Mouse (Mus musculus) MEL (cell line): Measurements from ENCODE around the gene Gzma. TPM values are rescaled to one million over a fixed set of nuclear protein-coding genes. Genes with fewer than 3 reads are reported as not detected.

Experiments
- DNase-seq: peaks from one replicate; pipeline ENCODE4 v3.0.0; 2011; ENCODE audit warnings: low read depth, low spot score
- H3K27ac ChIP-seq: 2 replicates; pipeline ENCODE4 v1.5.1; 2012; ENCODE audit warnings: low read depth, mild to moderate bottlenecking, control low read depth, low read length, moderate library complexity; ENCODE audit not compliant: control insufficient read depth
- H3K27me3 ChIP-seq, 2 experiments: fragments of 150-350 bp in 1 of 2; sonication (generic) in 1 of 2; 2 replicates each; pipeline ENCODE4 v1.6.1; 2012; ENCODE audit warnings: low read length in 2 of 2, mild to moderate bottlenecking in 2 of 2, improper control_type of control experiment in 1 of 2, moderate library complexity in 1 of 2; ENCODE audit not compliant: insufficient read depth in 2 of 2, control insufficient read depth in 1 of 2
- H3K36me3 ChIP-seq, 2 experiments: 2 replicates each; pipeline ENCODE4 v1.6.1; 2012 to 2014; ENCODE audit warnings: low read length in 2 of 2, improper control_type of control experiment in 1 of 2, inconsistent platforms in 1 of 2, mild to moderate bottlenecking in 1 of 2; ENCODE audit not compliant: insufficient read depth in 2 of 2, control insufficient read depth in 1 of 2
- H3K4me1 ChIP-seq, 2 experiments: fragments of 150-350 bp in 1 of 2; sonication (generic) in 1 of 2; 2 replicates each; pipeline ENCODE4 v1.6.1; 2012; ENCODE audit warnings: low read length in 2 of 2, improper control_type of control experiment in 1 of 2, mild to moderate bottlenecking in 1 of 2; ENCODE audit not compliant: insufficient read depth in 2 of 2, control insufficient read depth in 1 of 2
- H3K4me3 ChIP-seq, 2 experiments: fragments of 150-350 bp in 1 of 2; sonication (generic) in 1 of 2; 2 replicates each; pipeline ENCODE4 v1.5.1; 2012; ENCODE audit warnings: low read depth in 2 of 2, low read length in 2 of 2, mild to moderate bottlenecking in 2 of 2, moderate library complexity in 2 of 2, control low read depth in 1 of 2, improper control_type of control experiment in 1 of 2; ENCODE audit not compliant: control insufficient read depth in 1 of 2, insufficient read depth in 1 of 2
- H3K79me2 ChIP-seq: 2 replicates; pipeline ENCODE4 v1.6.1; 2012; ENCODE audit warnings: mild to moderate bottlenecking, low read length, moderate library complexity; ENCODE audit not compliant: control insufficient read depth, poor library complexity, insufficient read depth
- H3K9ac ChIP-seq: 2 replicates; pipeline ENCODE4 v1.6.1; 2012; ENCODE audit warnings: low read depth, mild to moderate bottlenecking, control low read depth, low read length, moderate library complexity; ENCODE audit not compliant: control insufficient read depth, poor library complexity, severe bottlenecking
- H3K9me3 ChIP-seq: fragments of 150-350 bp; sonication (generic); replicated peaks from 2 replicates; pipeline ENCODE4 v1.6.1; 2012; ENCODE audit warnings: mild to moderate bottlenecking, low read length, improper control_type of control experiment, moderate library complexity; ENCODE audit not compliant: insufficient read depth
- BHLHE40 ChIP-seq: IDR thresholded peaks from 2 replicates; pipeline ENCODE4 v1.6.1; 2012; ENCODE audit warnings: low read depth, mild to moderate bottlenecking, inconsistent platforms, low read length, improper control_type of control experiment, borderline replicate concordance
- CHD1 ChIP-seq: IDR thresholded peaks from 2 replicates; pipeline ENCODE4 v1.6.1; 2012; ENCODE audit warnings: low read depth, mild to moderate bottlenecking, inconsistent platforms, low read length, improper control_type of control experiment
- CHD2 ChIP-seq: IDR thresholded peaks from 2 replicates; pipeline ENCODE4 v1.6.1; 2011; ENCODE audit warnings: low read length, improper control_type of control experiment
- E2F4 ChIP-seq: IDR thresholded peaks from 2 replicates; pipeline ENCODE4 v1.6.1; 2011; ENCODE audit warnings: low read depth, low read length, improper control_type of control experiment, borderline replicate concordance
- ELF1 ChIP-seq: IDR thresholded peaks from 2 replicates; pipeline ENCODE4 v1.6.1; 2014; ENCODE audit warnings: low read depth, mild to moderate bottlenecking, inconsistent platforms, low read length, improper control_type of control experiment, moderate library complexity
- EP300 ChIP-seq, 2 experiments: IDR thresholded peaks; 2 replicates each; pipeline ENCODE4 v1.6.1; 2011; ENCODE audit warnings: improper control_type of control experiment in 2 of 2, low read length in 2 of 2, low read depth in 1 of 2, mild to moderate bottlenecking in 1 of 2
- ETS1 ChIP-seq: IDR thresholded peaks from 2 replicates; pipeline ENCODE4 v1.6.1; 2012; ENCODE audit warnings: low read depth, mild to moderate bottlenecking, inconsistent platforms, low read length, improper control_type of control experiment, moderate library complexity
- HCFC1 ChIP-seq: IDR thresholded peaks from 2 replicates; pipeline ENCODE4 v1.6.1; 2012; ENCODE audit warnings: low read depth, mild to moderate bottlenecking, inconsistent platforms, low read length, improper control_type of control experiment, moderate library complexity
- KAT2A ChIP-seq: conservative IDR thresholded peaks from 2 replicates; pipeline ENCODE4 v1.6.1; 2012; ENCODE audit warnings: low read depth, low read length, improper control_type of control experiment, inconsistent platforms
- MAFK ChIP-seq: IDR thresholded peaks from 2 replicates; pipeline ENCODE4 v1.6.1; 2011; ENCODE audit warnings: low read depth, mild to moderate bottlenecking, low read length, improper control_type of control experiment, borderline replicate concordance
- MEF2A ChIP-seq: IDR thresholded peaks from 2 replicates; pipeline ENCODE4 v1.6.1; 2014; ENCODE audit warnings: low read depth, mild to moderate bottlenecking, inconsistent platforms, low read length, improper control_type of control experiment; ENCODE audit not compliant: poor library complexity, insufficient replicate concordance, severe bottlenecking; ENCODE audit errors: extremely low read depth
- MXI1 ChIP-seq: IDR thresholded peaks from 2 replicates; pipeline ENCODE4 v1.6.1; 2011; ENCODE audit warnings: mild to moderate bottlenecking, low read depth, low read length, improper control_type of control experiment
- MYC ChIP-seq: IDR thresholded peaks from 2 replicates; pipeline ENCODE4 v1.6.1; 2011; ENCODE audit warnings: low read depth, mild to moderate bottlenecking, low read length, improper control_type of control experiment, moderate library complexity
- NELFE ChIP-seq: IDR thresholded peaks from 2 replicates; pipeline ENCODE4 v1.6.1; 2011; ENCODE audit warnings: low read depth, low read length, improper control_type of control experiment
- POLR2A ChIP-seq, 2 experiments: IDR thresholded peaks; 2 replicates each; pipeline ENCODE4 v1.6.1; 2011 to 2012; ENCODE audit warnings: low read length in 2 of 2, mild to moderate bottlenecking in 2 of 2, control low read depth in 1 of 2, improper control_type of control experiment in 1 of 2, low read depth in 1 of 2, moderate library complexity in 1 of 2; ENCODE audit not compliant: control insufficient read depth in 1 of 2, insufficient read depth in 1 of 2, poor library complexity in 1 of 2
- SIN3A ChIP-seq: IDR thresholded peaks from 2 replicates; pipeline ENCODE4 v1.6.1; 2012; ENCODE audit warnings: low read length, improper control_type of control experiment, inconsistent platforms
- SMC3 ChIP-seq: IDR thresholded peaks from 2 replicates; pipeline ENCODE4 v1.6.1; 2011; ENCODE audit warnings: low read depth, low read length, improper control_type of control experiment
- TBP ChIP-seq: IDR thresholded peaks from 2 replicates; pipeline ENCODE4 v1.8.0; 2011; ENCODE audit warnings: low read depth, low read length, improper control_type of control experiment
- TCF12 ChIP-seq: IDR thresholded peaks from 2 replicates; pipeline ENCODE4 v1.6.1; 2014; ENCODE audit warnings: low read depth, mild to moderate bottlenecking, inconsistent platforms, low read length, improper control_type of control experiment, moderate library complexity
- UBTF ChIP-seq: IDR thresholded peaks from 2 replicates; pipeline ENCODE4 v1.6.1; 2012; ENCODE audit warnings: low read depth, mild to moderate bottlenecking, inconsistent platforms, low read length, improper control_type of control experiment, moderate library complexity, borderline replicate concordance; ENCODE audit not compliant: insufficient read depth
- USF2 ChIP-seq, 2 experiments: IDR thresholded peaks; 2 replicates each; pipeline ENCODE4 v1.6.1; 2011 to 2012; ENCODE audit warnings: improper control_type of control experiment in 2 of 2, low read length in 2 of 2, borderline replicate concordance in 1 of 2, inconsistent platforms in 1 of 2, low read depth in 1 of 2, mild to moderate bottlenecking in 1 of 2; ENCODE audit not compliant: insufficient read depth in 1 of 2
- ZMIZ1 ChIP-seq: IDR thresholded peaks from 2 replicates; pipeline ENCODE4 v1.6.1; 2012; ENCODE audit warnings: low read depth, mild to moderate bottlenecking, inconsistent platforms, low read length, improper control_type of control experiment, moderate library complexity
- polyA plus RNA-seq, 2 experiments: library from polyadenylated mRNA; stranded (reverse) in 1 of 2; unstranded in 1 of 2; fragments of >175 nt in 1 of 2; fragments of >200 nt in 1 of 2; gene quantifications; 2 replicates each; pipeline versions ENCODE4 v1.2.1 to v1.2.4; 2012; ENCODE audit warnings: low replicate concordance in 2 of 2, low read depth in 1 of 2; ENCODE audit not compliant: insufficient read length in 2 of 2, insufficient read depth in 1 of 2, missing spikeins in 1 of 2
- total RNA-seq: library from RNA; depleted of rRNA; stranded (reverse); fragments of 300-350 nt; gene quantifications from 2 replicates; pipeline ENCODE4 v1.2.3, GENCODE M21; 2012

Gene Gzma
- total and polyA plus RNA-seq, 3 experiments: not detected

GRCm38 (mm10) chr13:113121326-113121725 is 20.5 kb upstream of the Gzma start:
- no peaks in the 10 kb centered on the region for H3K4me1 ChIP-seq
- H3K79me2 ChIP-seq: no peaks in the 10 kb centered on the region
- no peak for DNase-seq
- H3K27ac ChIP-seq: no peak overlapping the region
- H3K27me3 ChIP-seq: no peaks in the 10 kb centered on the region
- H3K4me3 ChIP-seq: no peak overlapping the region
- no peak overlapping the region for H3K9ac ChIP-seq
- TF ChIP-seq BHLHE40: no peak
- TF ChIP-seq SMC3: no peak
- TF ChIP-seq ELF1: no peak
- no peak for TF ChIP-seq MEF2A
- no peak for TF ChIP-seq POLR2A (IDR thresholded peaks at IDR 0.05; ENCODE audit: control insufficient read depth in 1 of 2, insufficient read depth in 1 of 2, low read depth in 1 of 2, low read length in 2 of 2, poor library complexity in 1 of 2)
- no peak for TF ChIP-seq USF2 (IDR thresholded peaks at IDR 0.05; ENCODE audit: borderline replicate concordance in 1 of 2, insufficient read depth in 1 of 2, low read depth in 1 of 2, low read length in 2 of 2)
- no peak for TF ChIP-seq UBTF
- no peak for TF ChIP-seq TBP
- no peak for TF ChIP-seq E2F4
- TF ChIP-seq MYC: no peak
- no peak for TF ChIP-seq EP300 (IDR thresholded peaks at IDR 0.05; ENCODE audit: low read depth in 1 of 2, low read length in 2 of 2)
- TF ChIP-seq TCF12: no peak
- TF ChIP-seq, all 39 proteins: peak for 0
- no peaks in the 10 kb centered on the region for H3K36me3 ChIP-seq
- no peaks in the 10 kb centered on the region for H3K9me3 ChIP-seq

GRCm38 (mm10) chr13:113120324-113121237 is 19.8 kb upstream of the Gzma start:
- Histone ChIP-seq H3K36me3 (no peaks in the 10 kb centered on the region), H3K9me3 (no peaks in the 10 kb centered on the region), H3K9ac (no peak overlapping the region), H3K4me3 (no peak overlapping the region), H3K79me2 (no peaks in the 10 kb centered on the region)
- DNase-seq: no peak
- no peak for TF ChIP-seq MEF2A
- no peak for TF ChIP-seq CHD1
- no peak for TF ChIP-seq ZMIZ1
- no peak for TF ChIP-seq MXI1
- TF ChIP-seq MAFK: no peak
- TF ChIP-seq ETS1: no peak
- TF ChIP-seq HCFC1: no peak
- TF ChIP-seq KAT2A: no peak
- no peak for TF ChIP-seq USF2 (IDR thresholded peaks at IDR 0.05; ENCODE audit: borderline replicate concordance in 1 of 2, insufficient read depth in 1 of 2, low read depth in 1 of 2, low read length in 2 of 2)
- TF ChIP-seq NELFE: no peak
- no peak for TF ChIP-seq CHD2
- no peak for TF ChIP-seq TCF12
- TF ChIP-seq BHLHE40: no peak
- no peak for TF ChIP-seq SIN3A
- TF ChIP-seq, all 39 proteins: peak for 0
- no peak overlapping the region for H3K27ac ChIP-seq
- H3K27me3 ChIP-seq: no peaks in the 10 kb centered on the region
- no peaks in the 10 kb centered on the region for H3K4me1 ChIP-seq
